Mouse (Mus musculus) heart, embryonic 14.5 days (tissue): ENCODE results near the gene Txndc2. TPM values are rescaled to one million over a fixed set of nuclear protein-coding genes. Genes with fewer than 3 reads are reported as not detected.
A peak's percentile ranks its signal among the peaks of the same experiment; 100 is the strongest.

ENCODE experiments used
- ATAC-seq: fragments of 200-750 bp; cut with Nextera tagmentation; 2 replicates; pipeline ENCODE4 v1.8.0; 2017; ENCODE audit warnings: low read depth, moderate TSS enrichment; ENCODE audit not compliant: insufficient number of reproducible peaks, insufficient read depth, low FRiP score
- H3K27ac ChIP-seq, 2 experiments: fragments of 200-500 bp in 1 of 2; fragments of 300-500 bp in 1 of 2; sonication (generic) in 1 of 2; replicated peaks in 1 of 2; 2 replicates each; pipeline ENCODE4 v1.5.1; 2012 to 2014; ENCODE audit warnings: low read depth in 2 of 2, low read length in 2 of 2, control low read depth in 1 of 2, mild to moderate bottlenecking in 1 of 2, mixed read lengths in 1 of 2; ENCODE audit not compliant: control insufficient read depth in 1 of 2, insufficient read depth in 1 of 2
- H3K27me3 ChIP-seq: fragments of 300-500 bp; sonication (generic); 2 replicates; pipeline ENCODE4 v1.6.1; 2014; ENCODE audit warnings: mild to moderate bottlenecking, low read length, control low read depth; ENCODE audit not compliant: control insufficient read depth, insufficient read depth
- H3K36me3 ChIP-seq: fragments of 300-500 bp; sonication (generic); 2 replicates; pipeline ENCODE4 v1.6.1; 2014; ENCODE audit warnings: mild to moderate bottlenecking, control low read depth, low read length, mixed read lengths; ENCODE audit not compliant: control insufficient read depth, insufficient read depth
- H3K4me1 ChIP-seq, 2 experiments: fragments of 200-500 bp in 1 of 2; fragments of 300-500 bp in 1 of 2; sonication (generic) in 1 of 2; 2 replicates each; pipeline ENCODE4 v1.6.1; 2012 to 2014; ENCODE audit warnings: low read length in 2 of 2, control low read depth in 1 of 2, mixed read lengths in 1 of 2; ENCODE audit not compliant: control insufficient read depth in 2 of 2, insufficient read depth in 2 of 2
- H3K4me2 ChIP-seq: fragments of 300-500 bp; sonication (generic); 2 replicates; pipeline ENCODE4 v1.6.1; 2014; ENCODE audit warnings: mild to moderate bottlenecking, low read length
- H3K4me3 ChIP-seq, 2 experiments: fragments of 200-500 bp in 1 of 2; fragments of 300-500 bp in 1 of 2; sonication (generic) in 1 of 2; 2 replicates each; pipeline ENCODE4 v1.5.1; 2012 to 2014; ENCODE audit warnings: low read length in 2 of 2, mild to moderate bottlenecking in 2 of 2, control low read depth in 1 of 2, low read depth in 1 of 2, moderate library complexity in 1 of 2; ENCODE audit not compliant: control insufficient read depth in 1 of 2, insufficient read depth in 1 of 2
- H3K9ac ChIP-seq: fragments of 300-500 bp; sonication (generic); 2 replicates; pipeline ENCODE4 v1.6.1; 2014; ENCODE audit warnings: mild to moderate bottlenecking, low read length
- H3K9me3 ChIP-seq: fragments of 300-500 bp; sonication (generic); 2 replicates; pipeline ENCODE4 v1.6.1; 2016; ENCODE audit warnings: low read length, control low read depth; ENCODE audit not compliant: control insufficient read depth
- WGBS: fragments of 180-500 bp; shearing (Covaris S2); extraction: QIAGEN DNeasy Blood & Tissue Kit; methylation state at CpG from one replicate; pipeline ENCODE4 v1.1.7; 2014; 5-methylcytosine and 5-hydroxymethylcytosine counted together
- polyA plus RNA-seq: library from polyadenylated mRNA; unstranded; fragments of >200 nt; fragmentation: Nextera tagmentation; extraction: Ambion mirVana; gene quantifications from 2 replicates; pipeline ENCODE4 v1.2.1, GENCODE M21; 2014

The Txndc2 gene
- polyA plus RNA-seq, 1 experiment from 2014 or later = not detected

DNA sequence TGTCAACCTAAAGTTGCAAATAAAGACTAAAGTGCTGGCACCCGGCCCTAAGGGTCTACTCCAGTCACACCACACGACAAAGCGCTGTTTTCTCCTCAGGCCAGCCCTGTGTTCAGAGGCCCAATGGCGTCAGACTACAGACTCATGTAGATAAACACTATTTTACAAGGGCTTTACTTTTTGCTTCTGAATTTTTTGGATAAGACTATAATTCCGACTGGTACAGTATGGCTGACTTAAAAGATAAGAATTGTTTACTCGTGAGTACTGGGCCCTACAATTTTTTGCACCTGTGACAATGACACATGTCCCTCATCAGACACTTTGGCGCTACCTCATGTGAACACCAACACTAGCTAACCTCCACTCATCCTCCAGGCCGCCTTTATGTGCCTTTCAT lies 14.1 kb upstream of the Txndc2 start:
- 79% methylated on average over 8 of the region's 8 CpGs for WGBS

DNA sequence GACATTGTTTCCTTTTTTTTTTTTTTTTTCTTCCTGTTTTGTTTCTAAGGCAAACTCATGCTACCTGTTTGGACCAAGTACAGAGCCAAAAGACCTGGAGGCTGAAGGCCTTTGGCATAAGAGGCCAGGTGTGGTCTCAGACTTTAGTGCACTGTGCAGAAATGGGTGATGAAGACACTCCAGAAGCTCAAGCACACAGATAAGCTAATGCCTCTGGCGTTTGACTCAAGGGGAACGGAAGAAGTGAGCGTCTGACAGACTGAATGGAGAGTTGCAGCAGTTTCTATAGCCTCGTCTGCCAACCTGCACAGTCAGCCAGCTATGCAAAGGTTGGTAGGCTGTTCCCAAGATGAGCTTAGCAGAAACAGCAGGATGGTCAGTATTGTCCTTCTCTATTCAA lies 13.6 kb upstream of the Txndc2 start:
- Histone ChIP-seq H3K27me3 (no peaks in the 10 kb centered on the region), H3K36me3 (no peaks in the 10 kb centered on the region), H3K4me2 (no peak overlapping the region), H3K9ac (no peak overlapping the region), H3K27ac (no peak overlapping the region), H3K4me3 (no peak overlapping the region), H3K9me3 (no peaks in the 10 kb centered on the region), H3K4me1 (peaks cover 3 to 4% of the 10 kb centered on the region in 2 experiments; a peak in 3 of 4 replicates)
- WGBS = 36% methylated on average over 4 of the region's 4 CpGs
- no peak for ATAC-seq

More for the DNA sequence above, 14.1 kb upstream of the Txndc2 start:
- Histone ChIP-seq H3K4me1 (peaks cover 3 to 4% of the 10 kb centered on the region in 2 experiments; a peak in 3 of 4 replicates), H3K9ac (no peak overlapping the region), H3K27me3 (no peaks in the 10 kb centered on the region), H3K36me3 (no peaks in the 10 kb centered on the region), H3K9me3 (no peaks in the 10 kb centered on the region), H3K4me2 (no peak overlapping the region), H3K4me3 (no peak overlapping the region), H3K27ac (no peak overlapping the region)
- ATAC-seq = no peak

DNA sequence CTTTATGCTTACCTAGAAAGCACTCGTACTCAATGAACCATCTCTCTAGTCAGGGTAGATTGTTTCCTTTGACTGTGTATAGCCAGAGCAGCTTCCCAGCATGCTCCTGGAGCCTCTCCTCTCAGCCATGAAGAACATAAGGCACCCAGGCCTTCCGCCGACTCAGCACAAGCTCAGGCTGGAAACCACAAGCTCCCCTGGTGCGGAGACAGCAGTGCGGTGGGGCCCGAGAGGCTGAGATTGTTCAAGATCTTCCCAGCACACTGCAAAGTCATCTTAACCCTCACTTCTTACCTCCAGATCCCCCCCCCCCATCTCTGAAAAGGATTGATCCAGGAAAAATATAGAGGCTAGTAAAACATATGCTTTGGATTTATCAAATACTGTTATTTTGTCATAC lies 8.6 kb upstream of the Txndc2 start:
- ATAC-seq = no peak
- H3K9ac ChIP-seq = no peak overlapping the region
- H3K4me3 ChIP-seq = no peak overlapping the region
- WGBS = 90% methylated on average over 6 of the region's 6 CpGs
- no peak overlapping the region for H3K4me2 ChIP-seq
- H3K27me3 ChIP-seq = no peaks in the 10 kb centered on the region
- no peaks in the 10 kb centered on the region for H3K36me3 ChIP-seq
- H3K27ac ChIP-seq = no peak overlapping the region
- peaks cover 9 to 11% of the 10 kb centered on the region in 2 experiments for H3K4me1 ChIP-seq
- H3K9me3 ChIP-seq = no peaks in the 10 kb centered on the region

DNA sequence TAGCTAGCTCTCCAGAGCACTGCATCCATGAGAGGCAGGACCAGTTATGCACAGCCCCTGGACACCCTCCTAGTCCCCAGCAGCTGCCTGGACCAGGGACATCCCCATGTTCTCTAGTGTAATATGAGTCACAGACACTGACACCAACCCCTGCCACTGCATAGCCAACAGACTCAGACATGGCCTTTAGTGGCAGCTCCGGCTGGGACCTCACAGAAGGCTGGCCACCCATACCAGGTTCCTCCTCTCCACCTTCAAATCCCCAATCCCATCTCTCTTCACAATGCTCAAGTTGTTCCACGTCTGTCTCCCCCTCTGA lies 7.2 kb upstream of the Txndc2 start:
- WGBS = 84% methylated on average over 2 of the region's 2 CpGs
- Histone ChIP-seq H3K4me3 (no peak overlapping the region), H3K9me3 (no peaks in the 10 kb centered on the region), H3K36me3 (no peaks in the 10 kb centered on the region), H3K4me2 (no peak overlapping the region), H3K27me3 (no peaks in the 10 kb centered on the region), H3K27ac (no peak overlapping the region), H3K9ac (no peak overlapping the region), H3K4me1 (peaks cover 9 to 11% of the 10 kb centered on the region in 2 experiments; a peak in 2 of 4 replicates)
- ATAC-seq = no peak

DNA sequence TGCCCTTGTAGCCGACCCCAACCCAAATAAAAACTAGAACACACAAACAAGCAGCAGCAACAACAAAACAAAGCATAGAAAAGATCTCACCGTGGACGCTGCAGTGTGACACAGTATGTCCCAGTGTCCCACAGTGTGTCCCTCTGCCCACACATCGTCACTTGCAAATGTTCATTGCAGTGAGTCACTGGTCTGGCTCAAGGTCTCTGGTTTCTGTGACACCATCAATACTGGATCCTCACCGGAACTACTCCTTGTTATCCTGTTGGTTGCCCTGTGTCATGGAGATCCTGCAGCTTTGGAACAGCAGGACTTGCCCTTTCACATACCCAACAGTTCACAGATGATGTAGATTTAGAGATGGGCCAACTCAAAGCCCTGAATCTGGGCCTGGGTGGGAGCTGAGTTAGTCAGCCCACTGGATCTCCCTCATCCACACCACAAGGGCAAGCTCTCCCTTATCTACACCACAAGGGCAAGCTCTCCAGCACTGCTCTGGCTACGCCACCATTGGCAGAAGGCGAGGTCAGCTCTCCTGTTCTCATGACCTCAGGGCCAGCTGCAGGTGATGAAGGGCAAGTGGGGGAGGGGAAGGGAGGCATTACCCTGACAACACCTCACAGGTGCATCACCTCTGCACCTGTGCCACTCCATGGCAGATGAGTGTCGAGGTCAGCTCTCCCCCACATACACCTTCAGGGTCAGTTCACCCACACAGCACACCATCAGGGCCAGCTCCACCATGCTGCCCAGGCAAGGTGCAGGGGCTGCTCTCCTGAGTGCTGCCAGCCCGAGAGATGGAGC lies 6.6 kb upstream of the Txndc2 start:
- H3K4me3 ChIP-seq = no peak overlapping the region
- no peaks in the 10 kb centered on the region for H3K27me3 ChIP-seq
- H3K4me2 ChIP-seq = no peak overlapping the region
- no peak overlapping the region for H3K27ac ChIP-seq
- 73% methylated on average over 9 of the region's 9 CpGs for WGBS
- no peaks in the 10 kb centered on the region for H3K36me3 ChIP-seq
- peak; percentile 15; the same call in 1 of the 2 replicates for ATAC-seq
- H3K4me1 ChIP-seq = peaks cover 9 to 11% of the 10 kb centered on the region in 2 experiments; a peak in 2 of 4 replicates
- no peaks in the 10 kb centered on the region for H3K9me3 ChIP-seq
- H3K9ac ChIP-seq = no peak overlapping the region

DNA sequence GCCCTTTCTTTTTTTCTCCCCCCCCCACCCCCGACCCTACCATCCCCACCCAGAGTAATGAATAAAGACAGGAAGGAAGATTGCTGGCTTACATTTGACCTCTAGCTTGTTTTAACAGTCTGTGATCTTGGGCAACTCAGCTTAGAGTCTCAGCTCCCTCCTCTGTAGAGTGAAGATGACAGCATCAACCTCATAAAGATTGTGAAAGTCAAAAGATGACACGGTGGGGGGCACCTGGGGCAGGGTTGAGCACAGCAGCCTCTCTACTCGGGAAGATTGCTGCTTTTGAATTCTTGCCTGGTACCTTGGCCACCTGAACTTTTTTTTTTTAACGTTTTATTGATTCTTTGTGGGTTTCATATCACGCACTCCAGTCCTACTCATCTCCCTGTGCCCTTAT lies 6.0 kb upstream of the Txndc2 start:
- H3K4me2 ChIP-seq = no peak overlapping the region
- WGBS = 61% methylated on average over 5 of the region's 5 CpGs
- ATAC-seq = no peak

DNA sequence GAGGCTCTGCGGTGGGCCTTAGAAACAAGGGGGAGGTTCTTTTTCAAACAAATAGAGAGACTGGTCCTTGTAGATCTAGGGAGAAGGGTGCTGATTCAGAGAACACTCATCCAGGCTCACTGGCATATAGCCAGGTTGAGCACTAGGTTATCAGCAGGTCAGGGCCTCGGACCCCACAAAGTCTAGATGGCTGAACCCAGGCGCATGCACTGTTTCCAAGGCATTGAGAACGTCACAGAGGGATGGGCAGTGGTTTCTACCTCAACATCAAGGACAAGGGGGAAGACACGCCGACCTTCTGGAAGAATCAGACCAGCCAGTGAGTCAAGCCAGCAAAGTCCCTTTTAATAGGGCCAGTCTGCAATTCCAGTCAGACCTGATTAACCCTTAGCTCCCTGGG lies 5.3 kb upstream of the Txndc2 start:
- H3K4me1 ChIP-seq = peaks cover 11 to 15% of the 10 kb centered on the region in 2 experiments; a peak in 3 of 4 replicates
- H3K9me3 ChIP-seq = no peaks in the 10 kb centered on the region
- WGBS = 61% methylated on average over 6 of the region's 6 CpGs
- H3K9ac ChIP-seq = no peak overlapping the region
- ATAC-seq = no peak
- no peak overlapping the region for H3K4me3 ChIP-seq
- H3K36me3 ChIP-seq = no peaks in the 10 kb centered on the region
- no peak overlapping the region for H3K27ac ChIP-seq
- H3K4me2 ChIP-seq = no peak overlapping the region
- no peaks in the 10 kb centered on the region for H3K27me3 ChIP-seq

More for the DNA sequence above, 6.0 kb upstream of the Txndc2 start:
- no peaks in the 10 kb centered on the region for H3K9me3 ChIP-seq
- no peak overlapping the region for H3K9ac ChIP-seq
- no peaks in the 10 kb centered on the region for H3K36me3 ChIP-seq
- H3K4me3 ChIP-seq = no peak overlapping the region
- H3K27me3 ChIP-seq = no peaks in the 10 kb centered on the region
- no peak overlapping the region for H3K27ac ChIP-seq
- peaks cover 11 to 15% of the 10 kb centered on the region in 2 experiments; a peak in 3 of 4 replicates for H3K4me1 ChIP-seq
